Mouse (Mus musculus) bone marrow, adult 2 months (tissue): Measurements from ENCODE around the gene Arhgef6. TPM values are rescaled to one million over a fixed set of nuclear protein-coding genes. Genes with fewer than 3 reads are reported as not detected.

Source experiments
- H3K27ac ChIP-seq: fragments of 200-500 bp; 2 replicates; pipeline ENCODE4 v1.5.1; 2012; ENCODE audit warnings: low read depth, mild to moderate bottlenecking, control low read depth, inconsistent platforms, low read length; ENCODE audit not compliant: control insufficient read depth, poor library complexity, insufficient read depth
- H3K4me1 ChIP-seq: fragments of 200-500 bp; 2 replicates; pipeline ENCODE4 v1.6.1; 2011; ENCODE audit warnings: low read length; ENCODE audit not compliant: control insufficient read depth, insufficient read depth
- H3K4me3 ChIP-seq: fragments of 200-500 bp; replicated peaks from 2 replicates; pipeline ENCODE3; 2011; ENCODE audit warnings: mild to moderate bottlenecking, low read depth, low read length, control low read depth; ENCODE audit not compliant: control insufficient read depth
- CTCF ChIP-seq: fragments of 200-500 bp; IDR thresholded peaks from 2 replicates; pipeline ENCODE4 v1.5.1; 2011; ENCODE audit warnings: low read length, control low read depth; ENCODE audit not compliant: control insufficient read depth, insufficient read depth
- POLR2A ChIP-seq: fragments of 200-500 bp; IDR thresholded peaks from 2 replicates; pipeline ENCODE4 v1.6.1; 2011; ENCODE audit warnings: low read depth, mild to moderate bottlenecking, control low read depth, low read length, borderline replicate concordance; ENCODE audit not compliant: control insufficient read depth
- WGBS: fragments of 180-500 bp; shearing (Covaris S2); methylation state at CpG from one replicate; pipeline ENCODE4 v1.1.7; 2018; 5-methylcytosine and 5-hydroxymethylcytosine counted together
- polyA plus RNA-seq: library from polyadenylated mRNA; stranded (reverse); fragments of >200 nt; gene quantifications from 2 replicates; pipeline ENCODE4 v1.2.4, GENCODE M21; 2011; ENCODE audit warnings: low replicate concordance; ENCODE audit not compliant: missing spikeins, insufficient read depth, insufficient read length

The Arhgef6 gene
- polyA plus RNA-seq, 1 experiment: 30.7 TPM

DNA sequence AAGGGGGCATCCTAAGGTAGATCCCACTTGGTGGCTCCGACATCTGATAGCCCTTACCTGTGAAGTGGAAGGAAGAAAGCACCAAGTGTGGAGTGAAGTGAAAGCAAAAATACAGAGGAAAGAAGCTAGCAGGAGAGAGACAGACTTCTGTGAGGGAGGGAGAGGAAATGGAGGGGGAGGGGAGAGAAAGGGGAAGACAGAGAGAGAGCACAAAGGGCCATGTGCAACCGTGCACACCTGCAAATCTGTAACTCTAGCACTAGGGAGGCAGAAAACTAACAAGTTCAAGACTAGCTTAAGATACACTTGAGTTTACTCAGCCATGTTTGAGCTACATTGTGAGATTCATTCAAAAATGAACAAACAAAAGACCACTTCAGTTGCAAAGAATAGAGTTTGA, 110.4 kb downstream of the Arhgef6 start:
- 28% methylated on average over 2 of the region's 2 CpGs for WGBS
- Histone ChIP-seq H3K27ac (no peak overlapping the region), H3K4me3 (peak overlapping the region; percentile 20), H3K4me1 (no peaks in the 10 kb centered on the region; the same call in 1 of the 2 replicates)
- TF ChIP-seq POLR2A (no peak), CTCF (no peak)

- TF ChIP-seq POLR2A: no peak
- TF ChIP-seq CTCF: no peak
- Histone ChIP-seq H3K4me3 (no peak overlapping the region), H3K27ac (no peak overlapping the region), H3K4me1 (no peaks in the 10 kb centered on the region; the same call in 1 of the 2 replicates)
- WGBS: 81% methylated on average over 10 of the region's 10 CpGs
Measured at GRCm38 (mm10) chrX:57223301-57223700, 115.2 kb downstream of the Arhgef6 start.

DNA sequence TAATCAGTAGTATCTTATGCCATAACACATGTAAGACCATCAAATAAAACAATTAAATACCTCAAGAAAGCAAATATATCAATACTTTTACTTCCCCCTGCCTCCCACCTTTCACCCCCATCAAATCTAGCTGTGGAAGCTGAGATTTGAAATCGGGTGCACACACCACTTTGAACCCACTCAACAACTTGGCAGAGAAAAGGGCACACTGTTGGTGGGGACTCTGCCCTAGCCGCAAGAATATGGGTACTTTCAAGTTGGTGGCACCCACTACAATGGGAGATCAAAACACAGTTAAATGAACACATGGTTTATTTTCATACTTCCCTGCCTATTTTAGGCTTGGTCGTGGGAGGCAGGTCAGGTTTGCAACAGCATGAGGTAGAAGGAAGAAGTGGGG, 116.6 kb downstream of the Arhgef6 start:
- TF ChIP-seq POLR2A: no peak
- TF ChIP-seq CTCF: no peak
- H3K4me3 ChIP-seq: no peak overlapping the region
- H3K27ac ChIP-seq: no peak overlapping the region
- 53% methylated on average over 3 of the region's 3 CpGs for WGBS
- H3K4me1 ChIP-seq: no peaks in the 10 kb centered on the region

- WGBS: 92% methylated on average over 5 of the region's 5 CpGs
- Histone ChIP-seq H3K4me1 (no peaks in the 10 kb centered on the region), H3K4me3 (no peak overlapping the region), H3K27ac (no peak overlapping the region)
- TF ChIP-seq POLR2A: no peak
- no peak for TF ChIP-seq CTCF
Measured at GRCm38 (mm10) chrX:57219563-57219962, 119.0 kb downstream of the Arhgef6 start.

DNA sequence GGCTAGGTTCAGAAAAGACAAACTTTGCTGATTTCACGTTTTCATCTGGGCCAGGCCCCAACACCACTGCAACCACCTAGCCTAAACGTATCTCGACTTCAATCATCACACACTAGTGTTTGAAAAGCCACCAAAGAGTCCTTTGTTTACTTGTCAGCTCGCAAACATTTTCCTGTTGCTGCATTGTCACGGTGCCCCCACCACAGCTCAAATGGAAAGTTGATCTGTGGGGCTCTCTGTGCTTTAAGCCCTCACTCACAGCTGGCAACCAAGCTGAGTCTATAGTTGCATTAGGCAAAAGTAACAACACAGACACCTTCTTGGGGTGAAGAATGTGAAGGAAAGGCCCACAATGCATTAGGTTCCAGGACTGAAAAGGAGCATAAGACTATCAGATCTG, 122.3 kb downstream of the Arhgef6 start:
- H3K4me3 ChIP-seq: no peak overlapping the region
- no peak overlapping the region for H3K27ac ChIP-seq
- TF ChIP-seq CTCF (no peak), POLR2A (no peak)
- no peaks in the 10 kb centered on the region for H3K4me1 ChIP-seq
- WGBS: 77% methylated on average over 5 of the region's 5 CpGs

DNA sequence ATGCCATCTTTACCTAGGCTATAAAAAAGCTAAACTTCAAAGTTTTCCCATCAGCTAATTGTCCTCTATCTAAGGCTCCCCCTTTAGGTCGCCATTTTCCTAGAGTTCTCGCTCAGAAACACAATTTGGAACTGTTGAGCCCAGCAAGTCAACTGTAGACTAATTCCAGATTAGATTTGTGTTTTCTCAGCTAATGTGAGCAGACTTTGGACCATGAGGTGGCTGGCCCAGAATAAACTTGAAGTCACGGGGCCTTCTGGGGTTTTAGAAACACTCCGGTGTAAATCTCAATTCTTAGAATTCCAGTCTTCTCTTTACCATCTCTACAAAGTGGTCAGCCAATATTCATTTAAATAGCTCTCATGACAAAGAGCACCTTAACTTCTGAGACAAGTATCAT, 123.0 kb downstream of the Arhgef6 start:
- TF ChIP-seq CTCF (no peak), POLR2A (no peak)
- Histone ChIP-seq H3K4me3 (no peak overlapping the region), H3K4me1 (no peaks in the 10 kb centered on the region), H3K27ac (no peak overlapping the region)
- 89% methylated on average over 4 of the region's 4 CpGs for WGBS

GRCm38 (mm10) chrX:57212862-57213261, 125.7 kb downstream of the Arhgef6 start:
- no peak for TF ChIP-seq CTCF
- TF ChIP-seq POLR2A: no peak
- H3K27ac ChIP-seq: no peak overlapping the region
- WGBS: 71% methylated on average over 3 of the region's 3 CpGs

DNA sequence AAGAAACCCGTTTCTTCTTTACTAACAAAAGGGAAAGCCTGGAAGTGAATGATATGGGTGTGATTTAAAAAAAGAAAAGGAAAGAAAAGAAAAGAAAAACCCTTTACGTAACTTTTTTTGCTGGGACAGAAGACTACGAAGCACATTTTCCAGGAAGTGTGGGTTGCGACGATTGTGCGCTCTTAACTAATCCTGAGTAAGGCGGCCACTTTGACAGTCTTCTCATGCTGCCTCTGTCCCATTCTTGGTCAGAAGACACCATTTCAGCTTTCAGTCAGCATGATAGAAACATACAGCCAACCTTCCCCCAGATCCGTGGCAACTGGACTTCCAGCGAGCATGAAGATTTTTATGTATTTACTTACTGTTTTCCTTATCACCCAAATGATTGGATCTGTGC, 126.7 kb downstream of the Arhgef6 start, which contains the start of gene Cd40lg:
TSS of gene Cd40lg (plus strand) at position 268 of the 400 bp plus-strand sequence.
- 65% methylated on average over 9 of the region's 9 CpGs for WGBS
- H3K4me1 ChIP-seq: no peaks in the 10 kb centered on the region
- no peak within 1 kb of the TSS for H3K4me3 ChIP-seq
- no peak for TF ChIP-seq CTCF
- no peak for TF ChIP-seq POLR2A
- H3K27ac ChIP-seq: no peak within 1 kb of the TSS

More at GRCm38 (mm10) chrX:57212862-57213261, 125.7 kb downstream of the Arhgef6 start:
- Histone ChIP-seq H3K4me3 (no peak overlapping the region), H3K4me1 (no peaks in the 10 kb centered on the region)

GRCm38 (mm10) chrX:57210591-57210990, 127.9 kb downstream of the Arhgef6 start:
- WGBS: 71% methylated on average over 1 of the region's 1 CpGs
- TF ChIP-seq CTCF (no peak), POLR2A (no peak)

More at GRCm38 (mm10) chrX:57210591-57210990, 127.9 kb downstream of the Arhgef6 start:
- Histone ChIP-seq H3K4me3 (no peak overlapping the region), H3K4me1 (no peaks in the 10 kb centered on the region), H3K27ac (no peak overlapping the region)
